Mouse (Mus musculus) midbrain, embryonic 13.5 days (tissue): ENCODE measurements around the gene Orai1. TPM values are rescaled to one million over a fixed set of nuclear protein-coding genes. Genes with fewer than 3 reads are reported as not detected.

Experiments
- ATAC-seq: fragments of 200-750 bp; cut with Nextera tagmentation; 2 replicates; pipeline ENCODE4 v1.8.0; 2017; ENCODE audit warnings: mild to moderate bottlenecking, moderate TSS enrichment, moderate library complexity
- H3K27ac ChIP-seq: fragments of 300-500 bp; sonication (generic); 2 replicates; pipeline ENCODE4 v1.5.1; 2015; ENCODE audit warnings: inconsistent platforms, mild to moderate bottlenecking, moderate library complexity
- H3K27me3 ChIP-seq: fragments of 300-500 bp; sonication (generic); 2 replicates; pipeline ENCODE4 v1.6.1; 2015; ENCODE audit warnings: mild to moderate bottlenecking, inconsistent platforms
- H3K36me3 ChIP-seq: fragments of 300-500 bp; sonication (generic); 2 replicates; pipeline ENCODE4 v1.6.1; 2015; ENCODE audit warnings: mild to moderate bottlenecking, inconsistent platforms
- H3K4me1 ChIP-seq: fragments of 300-500 bp; sonication (generic); replicated peaks from 2 replicates; pipeline ENCODE4 v1.6.1; 2015; ENCODE audit warnings: inconsistent platforms
- H3K4me2 ChIP-seq: fragments of 300-500 bp; sonication (generic); replicated peaks from 2 replicates; pipeline ENCODE4 v1.6.1; 2015; ENCODE audit warnings: moderate library complexity, mild to moderate bottlenecking, inconsistent platforms
- H3K4me3 ChIP-seq: fragments of 300-500 bp; sonication (generic); replicated peaks from 2 replicates; pipeline ENCODE4 v1.5.1; 2015; ENCODE audit warnings: mild to moderate bottlenecking, inconsistent platforms
- H3K9ac ChIP-seq: fragments of 300-500 bp; sonication (generic); replicated peaks from 2 replicates; pipeline ENCODE4 v1.6.1; 2015; ENCODE audit warnings: mild to moderate bottlenecking, inconsistent platforms
- H3K9me3 ChIP-seq: fragments of 300-500 bp; sonication (generic); 2 replicates; pipeline ENCODE4 v1.6.1; 2016; ENCODE audit warnings: mild to moderate bottlenecking, inconsistent platforms
- WGBS: fragments of 180-500 bp; shearing (Covaris S2); methylation state at CpG from one replicate; pipeline ENCODE4 v1.1.7; 2015; 5-methylcytosine and 5-hydroxymethylcytosine counted together
- polyA plus RNA-seq: library from polyadenylated mRNA; unstranded; fragments of >200 nt; fragmentation: Nextera tagmentation; extraction: Ambion mirVana; gene quantifications from 2 replicates; pipeline ENCODE4 v1.2.1, GENCODE M21; 2015

Orai1 gene
- polyA plus RNA-seq, 1 experiment from 2014 or later: 10.5 TPM

GRCm38 (mm10) chr5:123039120-123039752 lies 24.4 kb downstream of the Orai1 start:
- Histone ChIP-seq H3K36me3 (no peaks in the 10 kb centered on the region), H3K27ac (no peak overlapping the region), H3K27me3 (no peaks in the 10 kb centered on the region; the same call in 1 of the 2 replicates), H3K4me1 (peaks cover 7% of the 10 kb centered on the region; the same call in 1 of the 2 replicates), H3K4me2 (peak overlapping the region; percentile 52), H3K9ac (no peak overlapping the region), H3K9me3 (no peaks in the 10 kb centered on the region), H3K4me3 (peak overlapping the region; percentile 20)
- ATAC-seq: no peak
- WGBS: 3% methylated on average over 25 of the region's 25 CpGs

- no peaks in the 10 kb centered on the region; the same call in 1 of the 2 replicates for H3K27me3 ChIP-seq
- H3K9me3 ChIP-seq: no peaks in the 10 kb centered on the region
- 62% methylated on average over 7 of the region's 7 CpGs for WGBS
- no peak overlapping the region for H3K4me3 ChIP-seq
- H3K4me1 ChIP-seq: peaks cover 7% of the 10 kb centered on the region; the same call in 1 of the 2 replicates
- ATAC-seq: no peak
- no peaks in the 10 kb centered on the region for H3K36me3 ChIP-seq
- H3K9ac ChIP-seq: no peak overlapping the region
- H3K27ac ChIP-seq: no peak overlapping the region
- no peak overlapping the region for H3K4me2 ChIP-seq
Observed at GRCm38 (mm10) chr5:123040796-123041195, 25.9 kb downstream of the Orai1 start.

GRCm38 (mm10) chr5:123043856-123044255 lies 29.0 kb downstream of the Orai1 start:
- no peaks in the 10 kb centered on the region for H3K9me3 ChIP-seq
- H3K27ac ChIP-seq: no peak overlapping the region
- 18% methylated on average over 7 of the region's 7 CpGs for WGBS
- no peak overlapping the region for H3K4me2 ChIP-seq
- H3K27me3 ChIP-seq: no peaks in the 10 kb centered on the region; the same call in 1 of the 2 replicates
- H3K4me1 ChIP-seq: peaks cover 9% of the 10 kb centered on the region; the same call in 1 of the 2 replicates
- no peak for ATAC-seq
- no peak overlapping the region for H3K9ac ChIP-seq
- H3K36me3 ChIP-seq: no peaks in the 10 kb centered on the region
- H3K4me3 ChIP-seq: no peak overlapping the region

- Histone ChIP-seq H3K9ac (no peak overlapping the region), H3K27ac (no peak overlapping the region), H3K4me3 (no peak overlapping the region), H3K9me3 (no peaks in the 10 kb centered on the region), H3K36me3 (no peaks in the 10 kb centered on the region), H3K4me2 (no peak overlapping the region), H3K4me1 (peaks cover 9% of the 10 kb centered on the region), H3K27me3 (no peaks in the 10 kb centered on the region)
- no peak for ATAC-seq
- WGBS: 38% methylated on average over 9 of the region's 9 CpGs
Observed at GRCm38 (mm10) chr5:123045561-123046295, 30.9 kb downstream of the Orai1 start.

GRCm38 (mm10) chr5:123046916-123047315 lies 32.0 kb downstream of the Orai1 start, which contains the start of gene Morn3:
TSS of gene Morn3 (minus strand) at chr5:123047016.
- no peak for ATAC-seq
- H3K27me3 ChIP-seq: no peaks in the 10 kb centered on the region
- 74% methylated on average over 3 of the region's 3 CpGs for WGBS
- H3K4me3 ChIP-seq: no peak within 1 kb of the TSS
- H3K4me2 ChIP-seq: no peak within 1 kb of the TSS
- H3K36me3 ChIP-seq: no peaks in the 10 kb centered on the region
- peaks cover 9% of the 10 kb centered on the region for H3K4me1 ChIP-seq
- H3K9me3 ChIP-seq: no peaks in the 10 kb centered on the region
- no peak within 1 kb of the TSS for H3K27ac ChIP-seq
- H3K9ac ChIP-seq: no peak within 1 kb of the TSS

- 3% methylated on average over 12 of the region's 12 CpGs for WGBS
- ATAC-seq: peak; percentile 45; the same call in 1 of the 2 replicates
- H3K27ac ChIP-seq: no peak overlapping the region
Observed at GRCm38 (mm10) chr5:123049271-123049670, 34.4 kb downstream of the Orai1 start.

GRCm38 (mm10) chr5:123050918-123051317 lies 36.0 kb downstream of the Orai1 start:
- no peak for ATAC-seq
- Histone ChIP-seq H3K4me1 (peaks cover 9% of the 10 kb centered on the region), H3K27ac (no peak overlapping the region), H3K27me3 (no peaks in the 10 kb centered on the region), H3K4me2 (no peak overlapping the region), H3K36me3 (no peaks in the 10 kb centered on the region), H3K9ac (no peak overlapping the region), H3K4me3 (no peak overlapping the region), H3K9me3 (no peaks in the 10 kb centered on the region)
- 87% methylated on average over 9 of the region's 9 CpGs for WGBS

More at GRCm38 (mm10) chr5:123049271-123049670, 34.4 kb downstream of the Orai1 start:
- H3K27me3 ChIP-seq: no peaks in the 10 kb centered on the region
- H3K36me3 ChIP-seq: no peaks in the 10 kb centered on the region
- peaks cover 9% of the 10 kb centered on the region for H3K4me1 ChIP-seq
- peak overlapping the region; percentile 46 for H3K9ac ChIP-seq
- peak overlapping the region; percentile 42 for H3K4me2 ChIP-seq
- no peaks in the 10 kb centered on the region for H3K9me3 ChIP-seq
- peak overlapping the region; percentile 10; the same call in 1 of the 2 replicates for H3K4me3 ChIP-seq

GRCm38 (mm10) chr5:123051736-123052135 lies 36.9 kb downstream of the Orai1 start:
- no peak overlapping the region for H3K4me2 ChIP-seq
- no peak overlapping the region for H3K27ac ChIP-seq
- peaks cover 7% of the 10 kb centered on the region for H3K4me1 ChIP-seq
- 81% methylated on average over 5 of the region's 5 CpGs for WGBS
- H3K9me3 ChIP-seq: no peaks in the 10 kb centered on the region
- H3K9ac ChIP-seq: no peak overlapping the region
- H3K36me3 ChIP-seq: no peaks in the 10 kb centered on the region
- H3K4me3 ChIP-seq: no peak overlapping the region
- no peak for ATAC-seq
- H3K27me3 ChIP-seq: no peaks in the 10 kb centered on the region

GRCm38 (mm10) chr5:123057366-123058250 lies 42.7 kb downstream of the Orai1 start:
- H3K9me3 ChIP-seq: no peaks in the 10 kb centered on the region
- H3K4me2 ChIP-seq: peak overlapping the region; percentile 49
- peak; percentile 94 for ATAC-seq
- H3K4me1 ChIP-seq: no peaks in the 10 kb centered on the region
- no peaks in the 10 kb centered on the region for H3K27me3 ChIP-seq
- H3K36me3 ChIP-seq: no peaks in the 10 kb centered on the region
- H3K27ac ChIP-seq: 0 out of 2 replicates have a peak overlapping the region, but pooled peaks have one; percentile 68
- peak overlapping the region; percentile 42 for H3K4me3 ChIP-seq
- peak overlapping the region; percentile 40 for H3K9ac ChIP-seq
- WGBS: 8% methylated on average over 48 of the region's 48 CpGs

- H3K4me1 ChIP-seq: no peaks in the 10 kb centered on the region
Observed at GRCm38 (mm10) chr5:123058251-123059102, 43.6 kb downstream of the Orai1 start.

More at GRCm38 (mm10) chr5:123058251-123059102, 43.6 kb downstream of the Orai1 start:
- Histone ChIP-seq H3K27me3 (no peaks in the 10 kb centered on the region), H3K36me3 (no peaks in the 10 kb centered on the region), H3K9ac (peak overlapping the region; percentile 40), H3K27ac (peak overlapping the region; percentile 62; the same call in 1 of the 2 replicates), H3K9me3 (no peaks in the 10 kb centered on the region), H3K4me2 (peak overlapping the region; percentile 49), H3K4me3 (peak overlapping the region; percentile 42)
- WGBS: 47% methylated on average over 16 of the region's 16 CpGs
- ATAC-seq: peak; percentile 41; the same call in 1 of the 2 replicates
